Mouse (Mus musculus) Patski (cell line): ENCODE results near the gene Agap2. TPM values are rescaled to one million over a fixed set of nuclear protein-coding genes. Genes with fewer than 3 reads are reported as not detected.

Experiments
- ATAC-seq: fragments of 100-300 bp; one replicate; pipeline ENCODE4 v1.8.0; 2021
- CTCF ChIA-PET: fragments of 350-600 bp; sonication (Branson Sonifier 250); formaldehyde crosslinking; loops from one replicate; lab custom pipeline; 2022; ENCODE audit warnings: inconsistent platforms; lab: Charles Lee
- POLR2A ChIA-PET: fragments of 350-600 bp; sonication (Branson Sonifier 250); formaldehyde crosslinking; loops from one replicate; lab custom pipeline; 2022; ENCODE audit warnings: antibody characterized with exemption, inconsistent platforms; lab: Charles Lee
- DNase-seq: peaks from one replicate; pipeline ENCODE4 v3.0.0-alpha.2; 2011; ENCODE audit warnings: low read depth, low spot score
- H3K27me3 ChIP-seq: fragments of 371-371 bp; one replicate; pipeline ENCODE4 v1.5.1; 2021
- CTCF ChIP-seq: fragments of 100-300 bp; IDR thresholded peaks from one replicate; pipeline ENCODE4 v1.5.1; 2021
- in situ Hi-C: fragments of 300-500 bp; cut with MboI; formaldehyde crosslinking; loops from 3 replicates; pipeline ENCODE4 v1.11.1; 2018; ENCODE audit warnings: low pct_unique_long_range_greater_than_20kb, mixed read lengths
- polyA plus RNA-seq: library from polyadenylated mRNA; unstranded; gene quantifications from one replicate; pipeline ENCODE4 v1.2.3, GENCODE M21; 2021

Agap2 gene
- polyA plus RNA-seq, 1 experiment from 2014 or later, result 1.4 TPM

- in situ Hi-C loops, result no loop called here
- TF ChIP-seq CTCF, result no peak
Observed at GRCm38 (mm10) chr10:127136510-127136909, 61.4 kb downstream of the Agap2 start.

GRCm38 (mm10) chr10:127137896-127138295, 62.8 kb downstream of the Agap2 start:
- in situ Hi-C loops, result no loop called here
- POLR2A ChIA-PET, result no interaction called here
- CTCF ChIA-PET, result no interaction called here
- no peaks in the 10 kb centered on the region for H3K27me3 ChIP-seq
- DNase-seq (no peak), ATAC-seq (no peak)
- no peak for TF ChIP-seq CTCF

More at GRCm38 (mm10) chr10:127136510-127136909, 61.4 kb downstream of the Agap2 start:
- ATAC-seq (no peak), DNase-seq (no peak)
- POLR2A ChIA-PET, result no interaction called here
- H3K27me3 ChIP-seq, result no peaks in the 10 kb centered on the region
- CTCF ChIA-PET, result no interaction called here

- POLR2A ChIA-PET, result no interaction called here
- ATAC-seq (no peak), DNase-seq (no peak)
- in situ Hi-C loops, result no loop called here
- no peak for TF ChIP-seq CTCF
- CTCF ChIA-PET, result no interaction called here
- no peaks in the 10 kb centered on the region for H3K27me3 ChIP-seq
Observed at GRCm38 (mm10) chr10:127138328-127139141, 63.5 kb downstream of the Agap2 start.

GRCm38 (mm10) chr10:127140971-127141370, 65.9 kb downstream of the Agap2 start:
- in situ Hi-C loops, result no loop called here
- H3K27me3 ChIP-seq, result no peaks in the 10 kb centered on the region
- DNase-seq, result no peak
- no peak for TF ChIP-seq CTCF
- ATAC-seq, result no peak
- ChIA-PET POLR2A (interaction anchor here (0.6 kb wide), 1 partner anchor 24 kb away, joined by 3 read pairs; the partner anchor contains the start of gene B4galnt1), CTCF (interaction anchor here (1.0 kb wide), 1 partner anchor 18 kb away, joined by 3 read pairs; no protein-coding TSS in a partner anchor)

GRCm38 (mm10) chr10:127141500-127141899, 66.4 kb downstream of the Agap2 start:
- no peak for TF ChIP-seq CTCF
- DNase-seq (no peak), ATAC-seq (no peak)
- POLR2A ChIA-PET, result interaction anchor here (0.6 kb wide), 1 partner anchor 24 kb away, joined by 3 read pairs; the partner anchor contains the start of gene B4galnt1
- CTCF ChIA-PET, result interaction anchor here (1.0 to 2.5 kb wide), 2 partner anchors 8 to 19 kb away, joined by 3 to 8 read pairs; no protein-coding TSS in a partner anchor
- in situ Hi-C loops, result no loop called here
- H3K27me3 ChIP-seq, result no peaks in the 10 kb centered on the region

Other genes starting within 250 kb of the Agap2 start
- gene Atp23, start 173.9 kb upstream of the Agap2 start, polyA plus RNA-seq, result 14.5 TPM
- 101 TPM for gene Ctdsp2, start 96.6 kb upstream of the Agap2 start, polyA plus RNA-seq
- 0.09 TPM for gene Avil, start 74.6 kb upstream of the Agap2 start, polyA plus RNA-seq
- 61.7 TPM for gene Tsfm, start 44.4 kb upstream of the Agap2 start, polyA plus RNA-seq
- 15.8 TPM for gene Mettl1, start 33.9 kb upstream of the Agap2 start, polyA plus RNA-seq
- gene Eef1akmt3, start 33.8 kb upstream of the Agap2 start, polyA plus RNA-seq, result 0.44 TPM
- gene Cyp27b1, start 27.0 kb upstream of the Agap2 start, polyA plus RNA-seq, result 0.51 TPM
- 28.6 TPM for gene March9, start 15.1 kb upstream of the Agap2 start, polyA plus RNA-seq
- gene Cdk4, start 11.8 kb upstream of the Agap2 start, polyA plus RNA-seq, result 669 TPM
- gene Tspan31, start 5.0 kb upstream of the Agap2 start, polyA plus RNA-seq, result 116 TPM
- 173 TPM for gene Os9, start 45.8 kb downstream of the Agap2 start, polyA plus RNA-seq
- gene B4galnt1, start 89.9 kb downstream of the Agap2 start, polyA plus RNA-seq, result 112 TPM
- 0.85 TPM for gene Slc26a10, start 105.4 kb downstream of the Agap2 start, polyA plus RNA-seq
- 106 TPM for gene Arhgef25, start 114.8 kb downstream of the Agap2 start, polyA plus RNA-seq
- gene Dtx3, start 120.4 kb downstream of the Agap2 start, polyA plus RNA-seq, result 155 TPM
- 76.8 TPM for gene Pip4k2c, start 136.3 kb downstream of the Agap2 start, polyA plus RNA-seq
- gene Kif5a, start 188.1 kb downstream of the Agap2 start, polyA plus RNA-seq, result 0.44 TPM
- gene Dctn2, start 191.1 kb downstream of the Agap2 start, polyA plus RNA-seq, result 307 TPM
- 55.1 TPM for gene Mbd6, start 213.7 kb downstream of the Agap2 start, polyA plus RNA-seq
- 152 TPM for gene Mars, start 236.5 kb downstream of the Agap2 start, polyA plus RNA-seq
- not detected for gene Arhgap9, start 246.7 kb downstream of the Agap2 start, polyA plus RNA-seq